Mouse (Mus musculus) kidney, adult 2 months (tissue): ENCODE measurements around the gene Dyrk1b. TPM values are rescaled to one million over a fixed set of nuclear protein-coding genes. Genes with fewer than 3 reads are reported as not detected.
A peak's percentile ranks its signal among the peaks of the same experiment; 100 is the strongest.
"Not testable (repeated sequence)": the region's sequence is repeated elsewhere in the genome, so short reads cannot be mapped to it uniquely, and the experiment has no call there.

Experiments used
- DNase-seq: peaks from one replicate; pipeline ENCODE4 v3.0.0; 2021
- H3K27ac ChIP-seq: fragments of 200-500 bp; 2 replicates; pipeline ENCODE4 v1.5.1; 2012; ENCODE audit warnings: low read depth, low read length, control low read depth, inconsistent platforms; ENCODE audit not compliant: insufficient read depth
- H3K27me3 ChIP-seq: fragments of 200-500 bp; replicated peaks from 2 replicates; pipeline ENCODE4 v1.6.1; 2012; ENCODE audit warnings: mild to moderate bottlenecking, moderate library complexity, low read length, inconsistent platforms; ENCODE audit not compliant: control insufficient read depth, insufficient read depth
- H3K36me3 ChIP-seq: fragments of 200-500 bp; 2 replicates; pipeline ENCODE4 v1.6.1; 2012; ENCODE audit warnings: mild to moderate bottlenecking, moderate library complexity, low read length, inconsistent platforms; ENCODE audit not compliant: control insufficient read depth, insufficient read depth
- H3K4me1 ChIP-seq: fragments of 200-500 bp; 2 replicates; pipeline ENCODE4 v1.6.1; 2011; ENCODE audit warnings: low read length; ENCODE audit not compliant: control insufficient read depth, insufficient read depth
- H3K4me3 ChIP-seq: fragments of 200-500 bp; 2 replicates; pipeline ENCODE4 v1.5.1; 2011; ENCODE audit warnings: mild to moderate bottlenecking, low read depth, low read length, control low read depth; ENCODE audit not compliant: insufficient read depth
- CTCF ChIP-seq: fragments of 200-500 bp; conservative IDR thresholded peaks from 2 replicates; pipeline ENCODE4 v1.5.1; 2011; ENCODE audit warnings: low read depth, mild to moderate bottlenecking, control low read depth, low read length, moderate library complexity, mixed read lengths; ENCODE audit not compliant: insufficient read depth, insufficient read length
- POLR2A ChIP-seq: fragments of 200-500 bp; IDR thresholded peaks from one replicate; pipeline ENCODE4 v1.6.1; 2011; ENCODE audit warnings: low read depth, low read length, control low read depth
- WGBS: fragments of 180-500 bp; shearing (Covaris S2); methylation state at CpG from one replicate; pipeline ENCODE4 v1.1.7; 2018; 5-methylcytosine and 5-hydroxymethylcytosine counted together
- polyA plus RNA-seq: library from polyadenylated mRNA; depleted of rRNA; stranded (reverse); fragments of >200 nt; gene quantifications from 2 replicates; pipeline ENCODE4 v1.2.3, GENCODE M21; 2012; rRNA removed

Dyrk1b gene
- polyA plus RNA-seq, 1 experiment: 31.1 TPM

DNA sequence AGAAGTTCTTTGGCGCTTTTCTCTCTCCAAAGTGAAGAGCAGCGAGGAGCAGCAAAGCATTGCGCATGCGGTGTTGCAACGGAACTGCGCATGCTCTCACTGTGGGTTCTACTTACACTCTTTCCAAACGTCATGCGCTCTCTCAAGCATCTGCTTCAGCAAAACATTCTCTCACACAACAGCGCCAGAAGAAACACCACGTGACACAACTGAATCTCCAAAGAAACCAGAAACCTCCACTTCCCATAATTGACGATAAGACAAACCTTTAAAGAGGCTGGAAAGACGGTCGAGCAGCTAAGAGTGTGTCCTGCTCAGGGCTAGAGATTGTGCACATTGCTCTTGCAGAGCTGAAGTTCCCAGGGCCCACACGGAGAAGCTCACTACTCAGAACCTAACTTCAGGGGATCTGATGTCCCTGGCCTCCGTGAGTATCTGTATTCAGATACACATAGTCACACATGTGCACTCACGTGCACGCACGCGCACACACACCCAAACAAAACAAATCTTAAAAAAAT is 29.8 kb downstream of the Dyrk1b start:
- Histone ChIP-seq H3K36me3 (no peaks in the 10 kb centered on the region), H3K27ac (no peak overlapping the region), H3K27me3 (no peaks in the 10 kb centered on the region), H3K4me1 (no peaks in the 10 kb centered on the region), H3K4me3 (peak overlapping the region; percentile 30)
- DNase-seq: peak; percentile 80
- 44% methylated on average over 19 of the region's 19 CpGs for WGBS
- no peak for TF ChIP-seq POLR2A
- TF ChIP-seq CTCF: no peak

DNA sequence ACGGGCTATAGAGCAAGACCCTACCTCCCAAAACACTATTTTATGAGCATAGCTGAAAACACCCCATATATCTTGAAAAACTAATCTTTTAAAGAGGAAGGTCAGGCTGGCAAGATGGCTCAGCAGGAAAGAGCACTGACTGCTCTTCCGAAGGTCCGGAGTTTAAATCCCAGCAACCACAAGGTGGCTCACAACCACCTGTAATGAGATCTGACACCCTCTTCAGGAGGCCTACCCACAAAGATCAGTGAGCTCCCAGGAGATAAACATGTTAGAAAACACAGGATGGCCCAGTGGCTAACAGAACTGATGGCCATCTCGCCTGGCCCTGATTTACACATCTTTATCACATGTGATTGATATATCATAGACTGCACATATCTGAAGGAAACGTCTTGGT is 31.5 kb downstream of the Dyrk1b start:
- no peaks in the 10 kb centered on the region for H3K4me1 ChIP-seq
- no peak overlapping the region for H3K27ac ChIP-seq
- peak; percentile 35 for DNase-seq
- H3K27me3 ChIP-seq: no peaks in the 10 kb centered on the region
- no peaks in the 10 kb centered on the region for H3K36me3 ChIP-seq
- no peak; the same call in 1 of the 2 replicates for TF ChIP-seq CTCF
- no peak for TF ChIP-seq POLR2A
- 43% methylated on average over 5 of the region's 5 CpGs for WGBS
- H3K4me3 ChIP-seq: no peak overlapping the region

GRCm38 (mm10) chr7:28214142-28214541 is 34.9 kb downstream of the Dyrk1b start:
- TF ChIP-seq CTCF (peak; percentile 89), POLR2A (no peak)
- WGBS: 23% methylated on average over 10 of the region's 10 CpGs
- Histone ChIP-seq H3K4me3 (no peak overlapping the region), H3K36me3 (no peaks in the 10 kb centered on the region), H3K4me1 (no peaks in the 10 kb centered on the region; the same call in 1 of the 2 replicates), H3K27me3 (no peaks in the 10 kb centered on the region), H3K27ac (no peak overlapping the region)
- peak; percentile 75 for DNase-seq

DNA sequence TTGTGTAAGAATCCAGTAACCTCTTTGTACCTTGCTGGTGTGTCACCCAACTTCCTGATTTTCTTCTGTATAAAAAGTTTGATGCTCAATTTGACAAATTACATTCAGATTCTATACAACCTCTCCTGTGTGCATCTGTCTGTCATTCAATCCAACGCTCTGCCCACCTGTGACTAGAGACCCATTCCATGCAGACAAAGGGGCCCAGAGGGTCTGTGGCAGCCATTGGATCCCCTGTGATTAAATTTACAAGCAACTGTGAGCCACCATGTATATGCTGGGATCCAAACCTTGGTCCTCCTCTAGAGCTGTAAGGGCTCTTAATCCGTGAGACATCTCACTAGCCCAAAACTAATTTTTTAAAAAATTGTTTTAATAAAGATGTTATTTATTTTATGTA is 36.7 kb downstream of the Dyrk1b start:
- not testable (repeated sequence) for H3K27me3 ChIP-seq, H3K27ac ChIP-seq, H3K4me1 ChIP-seq, DNase-seq, H3K4me3 ChIP-seq, H3K36me3 ChIP-seq
- WGBS: 91% methylated on average over 2 of the region's 2 CpGs

GRCm38 (mm10) chr7:28217811-28218210 is 38.5 kb downstream of the Dyrk1b start:
- peak; percentile 42 for DNase-seq
- H3K27me3 ChIP-seq: not testable (repeated sequence)
- 55% methylated on average over 13 of the region's 13 CpGs for WGBS

GRCm38 (mm10) chr7:28218951-28219740 is 39.9 kb downstream of the Dyrk1b start:
- peak; percentile 91 for DNase-seq

More at GRCm38 (mm10) chr7:28217811-28218210, 38.5 kb downstream of the Dyrk1b start:
- not testable (repeated sequence) for H3K4me3 ChIP-seq, H3K36me3 ChIP-seq, H3K4me1 ChIP-seq
- peak overlapping the region; percentile 5; the same call in 1 of the 2 replicates for H3K27ac ChIP-seq

GRCm38 (mm10) chr7:28226836-28227235 is 47.6 kb downstream of the Dyrk1b start:
- not testable (repeated sequence) for H3K4me3 ChIP-seq, H3K36me3 ChIP-seq, H3K4me1 ChIP-seq, H3K27me3 ChIP-seq, H3K27ac ChIP-seq, DNase-seq
- WGBS: 85% methylated on average over 4 of the region's 4 CpGs

More at GRCm38 (mm10) chr7:28218951-28219740, 39.9 kb downstream of the Dyrk1b start:
- H3K27ac ChIP-seq, H3K27me3 ChIP-seq, H3K4me3 ChIP-seq, H3K4me1 ChIP-seq, H3K36me3 ChIP-seq: not testable (repeated sequence)
- WGBS: 61% methylated on average over 20 of the region's 20 CpGs

DNA sequence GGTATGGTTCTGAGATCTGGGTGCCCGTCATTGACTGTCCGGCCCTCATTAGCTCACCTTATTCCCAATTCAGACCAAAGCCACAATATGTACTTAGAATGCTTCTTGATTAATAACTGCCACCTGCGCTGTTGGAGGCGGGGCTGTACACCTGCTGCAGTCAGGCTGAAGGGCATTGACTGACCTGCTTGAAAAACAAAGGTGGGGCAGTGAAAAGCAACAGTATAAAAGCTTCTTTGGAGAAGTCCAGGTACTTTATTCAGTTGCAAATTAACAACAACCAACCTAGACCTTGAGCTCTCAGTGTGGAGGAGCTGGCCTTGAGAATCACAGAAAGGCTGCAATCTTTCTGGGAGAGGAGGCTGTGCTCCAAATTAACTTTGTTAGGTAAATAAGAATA is 48.2 kb downstream of the Dyrk1b start:
- H3K4me3 ChIP-seq, H3K27ac ChIP-seq, H3K4me1 ChIP-seq, H3K36me3 ChIP-seq, H3K27me3 ChIP-seq: not testable (repeated sequence)
- DNase-seq: peak; percentile 10
- 91% methylated on average over 4 of the region's 4 CpGs for WGBS

Other genes starting within 250 kb of the Dyrk1b start
- 1.6 and 2.2 TPM in 2 replicates for gene Zfp780b, start 200.3 kb upstream of the Dyrk1b start, polyA plus RNA-seq
- 0.11 and 0.29 TPM in 2 replicates for gene Zfp850, start 165.4 kb upstream of the Dyrk1b start, polyA plus RNA-seq
- 107 and 115 TPM in 2 replicates for gene Psmc4, start 129.4 kb upstream of the Dyrk1b start, polyA plus RNA-seq
- 7.7 and 10.3 TPM in 2 replicates for gene Fcgbp, start 108.2 kb upstream of the Dyrk1b start, polyA plus RNA-seq
- not detected in 2 replicates for gene 9530053A07Rik, start 50.0 kb upstream of the Dyrk1b start, polyA plus RNA-seq
- gene Fbl, start 9.8 kb upstream of the Dyrk1b start, polyA plus RNA-seq: 33.0 and 54.3 TPM in 2 replicates
- gene Eid2, start 88.4 kb downstream of the Dyrk1b start, polyA plus RNA-seq: 5.2 and 5.7 TPM in 2 replicates
- 7.7 and 10.2 TPM in 2 replicates for gene Eid2b, start 98.3 kb downstream of the Dyrk1b start, polyA plus RNA-seq
- gene Selenov, start 111.7 kb downstream of the Dyrk1b start, polyA plus RNA-seq: 0.14 TPM in 1 of 2 replicates, not detected in the other
- not detected in 2 replicates for gene Dll3, start 122.8 kb downstream of the Dyrk1b start, polyA plus RNA-seq
- 99.0 and 102 TPM in 2 replicates for gene Timm50, start 132.6 kb downstream of the Dyrk1b start, polyA plus RNA-seq
- 86.8 and 88.6 TPM in 2 replicates for gene Supt5, start 159.3 kb downstream of the Dyrk1b start, polyA plus RNA-seq
- gene Rps16, start 171.2 kb downstream of the Dyrk1b start, polyA plus RNA-seq: 724 and 951 TPM in 2 replicates
- 13.5 and 14.6 TPM in 2 replicates for gene Plekhg2, start 193.1 kb downstream of the Dyrk1b start, polyA plus RNA-seq
- gene Zfp36, start 200.8 kb downstream of the Dyrk1b start, polyA plus RNA-seq: 24.6 and 25.5 TPM in 2 replicates
- 71.9 and 72.1 TPM in 2 replicates for gene Med29, start 213.2 kb downstream of the Dyrk1b start, polyA plus RNA-seq
- 72.6 and 78.4 TPM in 2 replicates for gene Paf1, start 213.5 kb downstream of the Dyrk1b start, polyA plus RNA-seq